Mouse (Mus musculus) E14TG2a.4 (cell line): Measurements from ENCODE around the gene Ces4a.
A peak's percentile ranks its signal among the peaks of the same experiment; 100 is the strongest.
"Not testable (repeated sequence)": the region's sequence is repeated elsewhere in the genome, so short reads cannot be mapped to it uniquely, and the experiment has no call there.

Source experiments
- H3K27me3 ChIP-seq: 2 replicates; pipeline ENCODE4 v1.6.1; 2014; ENCODE audit warnings: low read length, control low read depth; ENCODE audit not compliant: insufficient read depth
- H3K36me3 ChIP-seq: 2 replicates; pipeline ENCODE4 v1.6.1; 2014; ENCODE audit warnings: low read length, control low read depth; ENCODE audit not compliant: insufficient read depth
- H3K4me1 ChIP-seq: replicated peaks from 2 replicates; pipeline ENCODE4 v1.6.1; 2014; ENCODE audit warnings: low read depth, low read length, control low read depth
- H3K4me3 ChIP-seq: replicated peaks from 2 replicates; pipeline ENCODE4 v1.5.1; 2014; ENCODE audit warnings: mild to moderate bottlenecking, low read length
- H3K9me3 ChIP-seq: 2 replicates; pipeline ENCODE4 v1.6.1; 2014; ENCODE audit warnings: low read length, control low read depth
- CTCF ChIP-seq: conservative IDR thresholded peaks from 2 replicates; pipeline ENCODE4 v1.5.1; 2014; ENCODE audit warnings: low read length
- NANOG ChIP-seq: IDR thresholded peaks from 2 replicates; pipeline ENCODE4 v1.6.1; 2014; ENCODE audit warnings: borderline replicate concordance, low read length, mixed read lengths
- POU5F1 ChIP-seq: IDR thresholded peaks from 2 replicates; pipeline ENCODE4 v1.6.1; 2014; ENCODE audit warnings: low read length, borderline replicate concordance

The Ces4a gene

GRCm38 (mm10) chr8:105131509-105131908 is at the start of gene Ces4a:
Gene Ces4a (plus strand): TSS chr8:105131800.
- Histone ChIP-seq H3K36me3 (no peaks in the 10 kb centered on the region), H3K9me3 (no peaks in the 10 kb centered on the region), H3K4me3 (no peak within 1 kb of the TSS), H3K27me3 (peaks cover 15% of the 10 kb centered on the region), H3K4me1 (no peaks in the 10 kb centered on the region)
- TF ChIP-seq CTCF (no peak), POU5F1 (no peak), NANOG (no peak)

- Histone ChIP-seq H3K27me3 (0 out of 2 replicates have a peak, but pooled peaks cover 2% of the 10 kb centered on the region), H3K36me3 (no peaks in the 10 kb centered on the region), H3K4me3 (no peak within 1 kb of the TSS), H3K9me3 (no peaks in the 10 kb centered on the region), H3K4me1 (no peaks in the 10 kb centered on the region)
- TF ChIP-seq NANOG (no peak), CTCF (no peak), POU5F1 (no peak)
These were observed 48.0 kb upstream of the Ces4a start, which contains the start of gene Ces3b for GRCm38 (mm10) chr8:105083449-105084050. Gene Ces3b (plus strand): TSS chr8:105083753.

GRCm38 (mm10) chr8:105088166-105088565 is 43.4 kb upstream of the Ces4a start:
- H3K9me3 ChIP-seq, H3K4me1 ChIP-seq, H3K27me3 ChIP-seq, H3K4me3 ChIP-seq, H3K36me3 ChIP-seq: not testable (repeated sequence)

GRCm38 (mm10) chr8:105088581-105088980 is 43.0 kb upstream of the Ces4a start:
- TF ChIP-seq CTCF (no peak), POU5F1 (no peak), NANOG (no peak)
- no peaks in the 10 kb centered on the region for H3K9me3 ChIP-seq
- H3K36me3 ChIP-seq, result no peaks in the 10 kb centered on the region
- no peak overlapping the region for H3K4me3 ChIP-seq
- H3K27me3 ChIP-seq, result peaks cover 4% of the 10 kb centered on the region; the same call in 1 of the 2 replicates
- H3K4me1 ChIP-seq, result no peaks in the 10 kb centered on the region

GRCm38 (mm10) chr8:105093992-105094391 is 37.6 kb upstream of the Ces4a start:
- no peak overlapping the region for H3K4me3 ChIP-seq
- no peaks in the 10 kb centered on the region; the same call in 1 of the 2 replicates for H3K27me3 ChIP-seq
- peaks cover 10% of the 10 kb centered on the region; the same call in 1 of the 2 replicates for H3K9me3 ChIP-seq
- TF ChIP-seq CTCF (no peak), POU5F1 (no peak), NANOG (no peak)
- no peaks in the 10 kb centered on the region for H3K36me3 ChIP-seq
- no peaks in the 10 kb centered on the region for H3K4me1 ChIP-seq

GRCm38 (mm10) chr8:105102101-105102785 is 29.4 kb upstream of the Ces4a start:
- peaks cover 37% of the 10 kb centered on the region for H3K9me3 ChIP-seq
- H3K36me3 ChIP-seq, H3K4me3 ChIP-seq, H3K4me1 ChIP-seq, H3K27me3 ChIP-seq: not testable (repeated sequence)
- TF ChIP-seq NANOG, result peak; percentile 53; the same call in 1 of the 2 replicates

- not testable (repeated sequence) for H3K36me3 ChIP-seq, H3K4me1 ChIP-seq, H3K4me3 ChIP-seq, H3K27me3 ChIP-seq
- H3K9me3 ChIP-seq, result peaks cover 44% of the 10 kb centered on the region
These were observed 27.9 kb upstream of the Ces4a start for GRCm38 (mm10) chr8:105103701-105104100.

- peaks cover 5% of the 10 kb centered on the region for H3K4me1 ChIP-seq
- H3K4me3 ChIP-seq, result no peak overlapping the region
- H3K9me3 ChIP-seq, result peaks cover 47% of the 10 kb centered on the region
- TF ChIP-seq POU5F1, result no peak
- no peak for TF ChIP-seq CTCF
- TF ChIP-seq NANOG, result no peak
- no peaks in the 10 kb centered on the region for H3K36me3 ChIP-seq
- H3K27me3 ChIP-seq, result no peaks in the 10 kb centered on the region
These were observed 27.4 kb upstream of the Ces4a start for GRCm38 (mm10) chr8:105104220-105104619.

- no peaks in the 10 kb centered on the region for H3K4me1 ChIP-seq
- no peaks in the 10 kb centered on the region for H3K9me3 ChIP-seq
- H3K4me3 ChIP-seq, result no peak overlapping the region
- TF ChIP-seq CTCF (no peak), NANOG (no peak), POU5F1 (no peak)
- H3K27me3 ChIP-seq, result peaks cover 13% of the 10 kb centered on the region
- H3K36me3 ChIP-seq, result no peaks in the 10 kb centered on the region
These were observed 1.7 kb upstream of the Ces4a start for GRCm38 (mm10) chr8:105129864-105130263.
